Mouse (Mus musculus): ENCODE measurements around the gene Eif2ak4.

DNA sequence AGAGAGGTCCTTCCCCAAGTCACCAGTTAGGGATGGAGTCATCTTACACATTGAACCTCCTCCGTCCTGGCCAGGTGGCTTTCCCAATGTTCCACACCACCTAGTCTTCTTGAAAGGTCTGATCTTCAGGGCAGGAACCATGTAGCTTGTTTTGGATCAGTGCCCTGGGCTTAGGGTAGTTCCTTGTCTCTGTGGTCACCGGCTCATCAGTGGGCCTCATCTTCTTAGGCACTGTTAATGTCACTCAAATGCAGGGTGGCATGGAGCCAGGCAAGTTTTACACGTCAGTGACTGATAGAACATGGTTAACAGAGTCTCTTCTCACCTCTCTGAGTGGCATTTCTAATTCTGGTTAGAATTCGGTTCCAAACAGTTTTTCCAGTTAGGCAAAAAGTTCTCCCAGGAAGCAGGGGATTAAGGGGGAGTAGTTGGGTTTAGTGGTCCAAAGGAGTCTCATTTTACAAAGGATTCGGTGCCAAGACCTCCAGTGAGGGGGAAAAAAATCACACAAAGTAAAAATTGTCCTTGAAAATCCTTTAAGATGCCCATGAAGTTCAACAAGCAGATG lies 134.8 kb downstream of the Eif2ak4 start:
- TF ChIP-seq POLR2A (IDR thresholded peaks at IDR 0.05; ENCODE audit: borderline replicate concordance, control insufficient read depth, low read depth, low read length), result no peak
- TF ChIP-seq CTCF (IDR thresholded peaks at IDR 0.05; ENCODE audit: control insufficient read depth, insufficient read depth, low read length), result no peak
